Mouse (Mus musculus) pancreas, adult 10 weeks (tissue): ENCODE data around the gene Mecom. TPM values are rescaled to one million over a fixed set of nuclear protein-coding genes. Genes with fewer than 3 reads are reported as not detected.

ENCODE experiments used
- polyA plus RNA-seq: library from polyadenylated mRNA; stranded (reverse); fragments of 350-450 nt; fragmentation: Illumina TruSeq; extraction: RNeasy Lipid Tissue Mini Kit (QIAGEN cat#74804); gene quantifications from one replicate; pipeline ENCODE4 v1.2.3, GENCODE M21; 2015; ENCODE audit warnings: low read depth, low replicate concordance; ENCODE audit not compliant: insufficient read depth

The Mecom gene
- 5.6 TPM for polyA plus RNA-seq

DNA sequence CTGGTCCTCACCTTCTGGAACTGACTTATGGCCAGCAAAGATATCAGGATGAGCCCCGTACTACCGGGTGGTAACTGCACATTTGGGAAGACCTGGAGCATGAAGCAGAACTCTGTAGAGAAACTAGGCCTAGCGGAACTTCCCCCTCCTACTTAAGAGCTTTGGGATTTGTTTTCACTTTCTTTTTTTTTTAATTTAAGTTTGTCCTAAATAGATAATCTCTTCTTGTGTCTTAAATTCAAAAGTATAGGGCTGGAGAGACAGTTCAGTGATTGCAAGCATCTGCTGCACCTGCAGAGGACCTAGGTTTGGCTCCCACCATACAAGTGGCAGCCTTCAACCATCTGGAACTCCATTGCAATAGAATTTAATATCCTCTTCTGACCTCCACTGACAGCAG lies at the start of gene Mecom:
TSS of gene Mecom (minus strand) at position 101 of the 400 bp plus-strand sequence.

Other genes starting within 250 kb of the Mecom start
- gene Actrt3, start 51.9 kb upstream of the Mecom start, polyA plus RNA-seq, result 0.70 TPM
- 2.3 TPM for gene Mynn, start 54.1 kb upstream of the Mecom start, polyA plus RNA-seq
- gene Lrriq4, start 96.5 kb upstream of the Mecom start, polyA plus RNA-seq, result not detected
- gene Lrrc34, start 99.9 kb upstream of the Mecom start, polyA plus RNA-seq, result not detected
- gene Lrrc31, start 151.8 kb upstream of the Mecom start, polyA plus RNA-seq, result not detected
- not detected for gene Samd7, start 198.3 kb upstream of the Mecom start, polyA plus RNA-seq
- gene Sec62, start 244.9 kb upstream of the Mecom start, polyA plus RNA-seq, result 40.6 TPM